Mouse (Mus musculus): ENCODE data around the gene Inip.

DNA sequence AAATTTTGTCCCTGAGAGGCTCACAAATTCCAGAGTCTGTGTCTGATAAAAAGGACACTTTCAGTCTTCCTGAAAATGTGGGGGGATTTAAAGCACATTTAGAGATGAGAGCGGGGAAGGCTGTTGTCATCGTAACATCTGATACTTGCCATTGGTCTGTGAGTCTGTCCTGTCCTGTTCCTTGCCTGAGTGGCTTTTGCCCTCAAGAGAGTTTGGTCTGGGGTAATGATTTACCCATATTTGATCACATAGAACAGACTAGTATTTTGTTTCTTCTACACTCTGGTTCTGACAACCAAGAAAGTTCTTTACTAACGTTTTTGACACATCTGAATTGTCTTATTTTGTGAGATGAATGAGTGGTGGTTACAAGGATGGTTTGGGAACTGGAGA, 43.9 kb upstream of the Inip start:
- TF ChIP-seq CTCF (conservative IDR thresholded peaks at IDR 0.05; ENCODE audit: low read length) (no peak), NANOG (IDR thresholded peaks at IDR 0.05; ENCODE audit: borderline replicate concordance, low read length) (no peak), POU5F1 (IDR thresholded peaks at IDR 0.05; ENCODE audit: borderline replicate concordance, low read length) (no peak)
